Mouse (Mus musculus) liver, postnatal 0 days (tissue): ENCODE measurements at regions not wholly inside any gene's neighbourhood (a gene's known extent, or its start where the extent isn't known, plus 50 kb on each side); places are given as distances from the start of the nearest gene placed in this dataset.

Experiments used
- ATAC-seq: fragments of 200-750 bp; cut with Nextera tagmentation; 2 replicates; pipeline ENCODE4 v1.8.0; 2017; ENCODE audit warnings: mild to moderate bottlenecking, moderate library complexity
- DNase-seq: peaks from one replicate; pipeline ENCODE4 v3.0.0-alpha.2; 2016
- H3K27ac ChIP-seq: fragments of 300-500 bp; sonication (generic); 2 replicates; pipeline ENCODE4 v1.5.1; 2014; ENCODE audit warnings: antibody characterized with exemption, moderate library complexity, mild to moderate bottlenecking, low read depth
- H3K27me3 ChIP-seq: fragments of 300-500 bp; sonication (generic); 2 replicates; pipeline ENCODE4 v1.6.1; 2014; ENCODE audit warnings: low read length, control low read depth, mixed read lengths; ENCODE audit not compliant: insufficient read depth
- H3K36me3 ChIP-seq: fragments of 300-500 bp; sonication (generic); replicated peaks from 2 replicates; pipeline ENCODE4 v1.6.1; 2014; ENCODE audit warnings: mild to moderate bottlenecking, control low read depth, low read length, moderate library complexity, mixed read lengths; ENCODE audit not compliant: insufficient read depth
- H3K4me1 ChIP-seq: fragments of 300-500 bp; sonication (generic); 2 replicates; pipeline ENCODE4 v1.6.1; 2014; ENCODE audit warnings: antibody characterized with exemption, mild to moderate bottlenecking, control low read depth; ENCODE audit not compliant: insufficient read depth
- H3K4me2 ChIP-seq: fragments of 300-500 bp; sonication (generic); 2 replicates; pipeline ENCODE4 v1.6.1; 2014; ENCODE audit warnings: low read depth, mild to moderate bottlenecking, low read length, moderate library complexity, mixed read lengths
- H3K4me3 ChIP-seq: fragments of 300-500 bp; sonication (generic); 2 replicates; pipeline ENCODE4 v1.5.1; 2014; ENCODE audit warnings: low read depth, low read length
- H3K9ac ChIP-seq: fragments of 300-500 bp; sonication (generic); replicated peaks from 2 replicates; pipeline ENCODE4 v1.6.1; 2014; ENCODE audit warnings: mild to moderate bottlenecking, moderate library complexity
- H3K9me3 ChIP-seq: fragments of 300-500 bp; sonication (generic); 2 replicates; pipeline ENCODE4 v1.6.1; 2016; ENCODE audit warnings: mild to moderate bottlenecking, control low read depth, low read length, mixed read lengths
- CTCF ChIP-seq: sonication (generic); IDR thresholded peaks from 2 replicates; pipeline ENCODE4 v1.5.1; 2016; ENCODE audit warnings: antibody characterized with exemption, low read depth
- EP300 ChIP-seq: IDR thresholded peaks from 2 replicates; pipeline ENCODE4 v1.6.1; 2016; ENCODE audit warnings: antibody characterized with exemption, low read depth, mild to moderate bottlenecking
- whole genome bisulfite sequencing: fragments of 180-500 bp; shearing (Covaris S2); extraction: QIAGEN DNeasy Blood & Tissue Kit; methylation state at CpG from one replicate; pipeline ENCODE4 v1.1.7; 2014; ENCODE audit not compliant: insufficient replicate concordance; 5-methylcytosine and 5-hydroxymethylcytosine counted together

GRCm38 (mm10) chr1:73159405-73159976 lies 143.8 kb upstream of the Tnp1 start:
- no peak for TF ChIP-seq EP300
- no peak for TF ChIP-seq CTCF
- 74% methylated on average over 7 of the region's 7 CpGs for WGBS

GRCm38 (mm10) chr1:73153438-73154097 lies 137.9 kb upstream of the Tnp1 start:
- Histone ChIP-seq H3K9me3 (no peaks in the 10 kb centered on the region), H3K9ac (no peak overlapping the region), H3K4me1 (no peaks in the 10 kb centered on the region), H3K27ac (no peak overlapping the region), H3K36me3 (no peaks in the 10 kb centered on the region), H3K27me3 (no peaks in the 10 kb centered on the region), H3K4me2 (no peak overlapping the region), H3K4me3 (no peak overlapping the region)
- WGBS, result 57% methylated on average over 9 of the region's 9 CpGs
- no peak for ATAC-seq
- no peak for DNase-seq
- TF ChIP-seq CTCF, result no peak
- no peak for TF ChIP-seq EP300

More at GRCm38 (mm10) chr1:73159405-73159976, 143.8 kb upstream of the Tnp1 start:
- Histone ChIP-seq H3K36me3 (no peaks in the 10 kb centered on the region), H3K4me3 (no peak overlapping the region), H3K27me3 (no peaks in the 10 kb centered on the region), H3K27ac (no peak overlapping the region), H3K4me2 (no peak overlapping the region), H3K9ac (no peak overlapping the region), H3K9me3 (no peaks in the 10 kb centered on the region), H3K4me1 (no peaks in the 10 kb centered on the region)
- ATAC-seq, result no peak
- no peak for DNase-seq

- no peak for ATAC-seq
- Histone ChIP-seq H3K4me2 (no peak overlapping the region), H3K4me3 (no peak overlapping the region), H3K9ac (no peak overlapping the region), H3K9me3 (no peaks in the 10 kb centered on the region), H3K27ac (no peak overlapping the region), H3K27me3 (no peaks in the 10 kb centered on the region), H3K36me3 (no peaks in the 10 kb centered on the region), H3K4me1 (no peaks in the 10 kb centered on the region)
- 69% methylated on average over 4 of the region's 4 CpGs for WGBS
- DNase-seq, result no peak
- no peak for TF ChIP-seq CTCF
- no peak for TF ChIP-seq EP300
These were observed 134.2 kb upstream of the Tnp1 start for GRCm38 (mm10) chr1:73149926-73150325.

GRCm38 (mm10) chr1:73142845-73143244 lies 127.1 kb upstream of the Tnp1 start:
- Histone ChIP-seq H3K9ac (no peak overlapping the region), H3K4me2 (no peak overlapping the region), H3K9me3 (no peaks in the 10 kb centered on the region), H3K36me3 (no peaks in the 10 kb centered on the region), H3K27me3 (no peaks in the 10 kb centered on the region), H3K27ac (no peak overlapping the region), H3K4me3 (no peak overlapping the region), H3K4me1 (no peaks in the 10 kb centered on the region)
- ATAC-seq (no peak), DNase-seq (no peak)
- TF ChIP-seq CTCF (no peak), EP300 (no peak)
- WGBS, result 71% methylated on average over 8 of the region's 8 CpGs

- Histone ChIP-seq H3K4me3 (no peak overlapping the region), H3K9me3 (no peaks in the 10 kb centered on the region), H3K27me3 (no peaks in the 10 kb centered on the region), H3K36me3 (no peaks in the 10 kb centered on the region), H3K9ac (no peak overlapping the region), H3K4me1 (no peaks in the 10 kb centered on the region), H3K27ac (no peak overlapping the region), H3K4me2 (no peak overlapping the region)
- no peak for TF ChIP-seq EP300
- no peak for TF ChIP-seq CTCF
- DNase-seq, result no peak
- WGBS, result 41% methylated on average over 7 of the region's 7 CpGs
- ATAC-seq, result no peak
These were observed 125.0 kb upstream of the Tnp1 start for GRCm38 (mm10) chr1:73140557-73141345.

- 92% methylated on average over 4 of the region's 4 CpGs for WGBS
- no peak overlapping the region for H3K27ac ChIP-seq
- DNase-seq (no peak), ATAC-seq (no peak)
- H3K27me3 ChIP-seq, result no peaks in the 10 kb centered on the region
- TF ChIP-seq CTCF, result no peak
- no peak for TF ChIP-seq EP300
- no peaks in the 10 kb centered on the region for H3K9me3 ChIP-seq
- no peak overlapping the region for H3K4me2 ChIP-seq
- H3K4me1 ChIP-seq, result no peaks in the 10 kb centered on the region
- no peaks in the 10 kb centered on the region for H3K36me3 ChIP-seq
- no peak overlapping the region for H3K4me3 ChIP-seq
- no peak overlapping the region for H3K9ac ChIP-seq
These were observed 114.6 kb upstream of the Tnp1 start for GRCm38 (mm10) chr1:73130215-73130861.
